Mouse (Mus musculus) liver, adult 2 months (tissue): ENCODE data around the gene Ascc3. TPM values are rescaled to one million over a fixed set of nuclear protein-coding genes. Genes with fewer than 3 reads are reported as not detected.

Source experiments
- DNase-seq: peaks from one replicate; pipeline ENCODE4 v3.0.0-alpha.2; 2011; ENCODE audit warnings: low read depth, low spot score; ENCODE audit errors: extremely low read depth
- H3K27ac ChIP-seq: fragments of 200-500 bp; replicated peaks from 2 replicates; pipeline ENCODE4 v1.5.1; 2012; ENCODE audit warnings: low read depth, mild to moderate bottlenecking, control low read depth, inconsistent platforms, low read length; ENCODE audit not compliant: insufficient read depth
- H3K27me3 ChIP-seq: fragments of 200-500 bp; 2 replicates; pipeline ENCODE4 v1.6.1; 2012; ENCODE audit warnings: mild to moderate bottlenecking, moderate library complexity, low read length, inconsistent platforms; ENCODE audit not compliant: control insufficient read depth, insufficient read depth
- H3K36me3 ChIP-seq: fragments of 200-500 bp; 2 replicates; pipeline ENCODE4 v1.6.1; 2012; ENCODE audit warnings: low read length, inconsistent platforms; ENCODE audit not compliant: control insufficient read depth, insufficient read depth
- H3K4me1 ChIP-seq: fragments of 200-500 bp; 2 replicates; pipeline ENCODE4 v1.6.1; 2011; ENCODE audit warnings: low read length; ENCODE audit not compliant: control insufficient read depth, insufficient read depth
- H3K4me3 ChIP-seq: fragments of 200-500 bp; 2 replicates; pipeline ENCODE4 v1.5.1; 2011; ENCODE audit warnings: low read depth, mild to moderate bottlenecking, control low read depth, low read length, moderate library complexity; ENCODE audit not compliant: insufficient read depth
- H3K79me2 ChIP-seq: fragments of 200-500 bp; 2 replicates; pipeline ENCODE4 v1.6.1; 2012; ENCODE audit warnings: inconsistent platforms, mild to moderate bottlenecking, low read length, moderate library complexity; ENCODE audit not compliant: control insufficient read depth, insufficient read depth
- H3K9ac ChIP-seq: fragments of 200-500 bp; 2 replicates; pipeline ENCODE4 v1.6.1; 2012; ENCODE audit warnings: low read depth, mild to moderate bottlenecking, control low read depth, inconsistent platforms, low read length
- CTCF ChIP-seq: fragments of 200-500 bp; IDR thresholded peaks from 2 replicates; pipeline ENCODE4 v1.5.1; 2011; ENCODE audit warnings: low read depth, low read length, control low read depth
- POLR2A ChIP-seq: fragments of 200-500 bp; IDR thresholded peaks from 2 replicates; pipeline ENCODE4 v1.6.1; 2011; ENCODE audit warnings: low read length, control low read depth; ENCODE audit not compliant: insufficient read depth; ENCODE audit errors: extremely low read depth
- WGBS: fragments of 180-500 bp; shearing (Covaris S2); methylation state at CpG from one replicate; pipeline ENCODE4 v1.1.7; 2018; 5-methylcytosine and 5-hydroxymethylcytosine counted together
- polyA plus RNA-seq: library from polyadenylated mRNA; depleted of rRNA; stranded (reverse); fragments of >200 nt; gene quantifications from 2 replicates; pipeline ENCODE4 v1.2.3, GENCODE M21; 2012
- total RNA-seq: library from RNA; depleted of rRNA; stranded (reverse); fragments of >200 nt; gene quantifications from 2 replicates; pipeline ENCODE4 v1.2.3, GENCODE M21; 2014

Ascc3 gene
- total and polyA plus RNA-seq, 2 experiments: 11.8 to 39.3 TPM

- no peaks in the 10 kb centered on the region for H3K27me3 ChIP-seq
- no peaks in the 10 kb centered on the region for H3K79me2 ChIP-seq
- no peak overlapping the region for H3K27ac ChIP-seq
- no peak overlapping the region for H3K4me3 ChIP-seq
- TF ChIP-seq POLR2A (no peak), CTCF (no peak)
- H3K4me1 ChIP-seq: no peaks in the 10 kb centered on the region
- DNase-seq: no peak
- H3K36me3 ChIP-seq: no peaks in the 10 kb centered on the region
- H3K9ac ChIP-seq: no peak overlapping the region
- 92% methylated on average over 2 of the region's 2 CpGs for WGBS
Measured at GRCm38 (mm10) chr10:50802380-50802779, 209.9 kb downstream of the Ascc3 start.

DNA sequence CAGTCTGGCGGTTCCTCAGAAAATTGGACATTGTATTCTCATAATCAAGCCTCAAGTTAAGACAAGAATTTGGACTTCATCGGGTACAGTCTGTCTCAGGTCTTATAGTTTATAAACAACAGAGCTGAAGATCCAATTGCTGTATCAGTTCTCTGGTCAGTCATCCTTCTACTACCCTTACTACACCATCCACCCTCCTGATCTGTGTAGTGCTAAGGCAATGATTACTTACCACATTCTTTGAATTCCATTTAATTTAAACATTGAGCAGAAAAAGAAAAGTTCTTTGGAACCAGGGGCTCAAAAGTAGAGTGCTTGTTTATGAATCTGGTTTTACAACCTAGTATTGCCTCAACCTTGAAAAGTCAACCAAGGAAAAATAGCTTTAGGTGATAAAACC lies 213.7 kb downstream of the Ascc3 start:
- no peak for DNase-seq
- TF ChIP-seq CTCF: no peak
- TF ChIP-seq POLR2A: no peak
- Histone ChIP-seq H3K27ac (no peak overlapping the region), H3K9ac (no peak overlapping the region), H3K4me1 (no peaks in the 10 kb centered on the region), H3K27me3 (no peaks in the 10 kb centered on the region), H3K36me3 (no peaks in the 10 kb centered on the region), H3K79me2 (no peaks in the 10 kb centered on the region), H3K4me3 (no peak overlapping the region)
- WGBS: 88% methylated on average over 2 of the region's 2 CpGs

- TF ChIP-seq CTCF (no peak), POLR2A (no peak)
- no peak overlapping the region for H3K9ac ChIP-seq
- H3K27me3 ChIP-seq: no peaks in the 10 kb centered on the region
- no peak overlapping the region for H3K4me3 ChIP-seq
- DNase-seq: no peak
- H3K79me2 ChIP-seq: no peaks in the 10 kb centered on the region
- WGBS: 91% methylated on average over 1 of the region's 1 CpGs
- H3K27ac ChIP-seq: no peak overlapping the region
- peaks cover 9% of the 10 kb centered on the region for H3K36me3 ChIP-seq
- no peaks in the 10 kb centered on the region for H3K4me1 ChIP-seq
Measured at GRCm38 (mm10) chr10:50822363-50822762, 229.9 kb downstream of the Ascc3 start.

DNA sequence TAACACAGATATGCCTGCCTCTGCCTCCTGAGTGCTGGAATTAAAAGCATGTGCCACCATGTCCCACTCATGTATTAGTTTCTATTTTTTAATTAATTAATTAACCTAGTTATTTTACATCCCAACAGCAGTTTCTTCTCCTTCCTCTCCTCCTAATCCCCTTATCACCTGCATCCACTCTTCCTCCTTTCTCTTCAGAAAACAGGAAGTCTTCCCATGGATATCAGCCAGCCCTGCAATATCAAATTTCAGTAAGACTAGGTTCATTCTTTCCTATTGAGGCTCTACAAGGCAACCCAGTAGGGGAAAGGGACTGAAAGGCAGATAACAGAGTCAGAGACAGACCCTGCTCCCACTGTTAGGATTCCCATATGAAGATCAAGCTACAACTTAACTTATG lies 234.4 kb downstream of the Ascc3 start:
- Histone ChIP-seq H3K9ac (no peak overlapping the region), H3K4me3 (no peak overlapping the region), H3K27me3 (no peaks in the 10 kb centered on the region), H3K27ac (no peak overlapping the region), H3K79me2 (no peaks in the 10 kb centered on the region), H3K4me1 (no peaks in the 10 kb centered on the region), H3K36me3 (peaks cover 13% of the 10 kb centered on the region)
- DNase-seq: no peak
- TF ChIP-seq CTCF (no peak), POLR2A (no peak)

GRCm38 (mm10) chr10:50834533-50834932 lies 242.1 kb downstream of the Ascc3 start:
- 88% methylated on average over 2 of the region's 2 CpGs for WGBS
- Histone ChIP-seq H3K27me3 (no peaks in the 10 kb centered on the region), H3K36me3 (peaks cover 4% of the 10 kb centered on the region), H3K4me3 (no peak overlapping the region), H3K9ac (no peak overlapping the region), H3K27ac (no peak overlapping the region), H3K79me2 (no peaks in the 10 kb centered on the region), H3K4me1 (no peaks in the 10 kb centered on the region; the same call in 1 of the 2 replicates)
- DNase-seq: no peak
- TF ChIP-seq POLR2A: no peak
- no peak for TF ChIP-seq CTCF

- Histone ChIP-seq H3K36me3 (peaks cover 14% of the 10 kb centered on the region; the same call in 1 of the 2 replicates), H3K4me3 (no peak overlapping the region), H3K27ac (no peak overlapping the region), H3K4me1 (no peaks in the 10 kb centered on the region), H3K9ac (no peak overlapping the region), H3K27me3 (no peaks in the 10 kb centered on the region), H3K79me2 (no peaks in the 10 kb centered on the region)
- DNase-seq: no peak
- TF ChIP-seq CTCF (no peak), POLR2A (no peak)
- WGBS: 98% methylated on average over 3 of the region's 3 CpGs
Measured at GRCm38 (mm10) chr10:50843363-50843762, 250.9 kb downstream of the Ascc3 start.
